Mouse (Mus musculus) layer of hippocampus, postnatal 14 days (tissue): ENCODE measurements at regions not wholly inside any gene's neighbourhood (a gene's known extent, or its start where the extent isn't known, plus 50 kb on each side); places are given as distances from the start of the nearest gene placed in this dataset.

Experiments used
- DNase-seq, 2 experiments: peaks; one replicate each; pipeline ENCODE4 v3.0.0; 2021 to 2022; ENCODE audit warnings: low spot score in 2 of 2, mixed read lengths in 1 of 2

GRCm38 (mm10) chr2:113959025-113959767 is 54.2 kb downstream of the Gjd2 start:
- DNase-seq = no peak

GRCm38 (mm10) chr2:113952480-113952879 is 60.9 kb downstream of the Gjd2 start:
- DNase-seq = no peak

- peak; percentile 22 to 65 for DNase-seq
Measured at GRCm38 (mm10) chr2:113949296-113949990, 64.0 kb downstream of the Gjd2 start.

GRCm38 (mm10) chr2:113931689-113932088 is 81.7 kb downstream of the Gjd2 start:
- no peak for DNase-seq

GRCm38 (mm10) chr2:113930948-113931347 is 82.5 kb downstream of the Gjd2 start:
- DNase-seq = no peak

- DNase-seq = no peak
Measured at GRCm38 (mm10) chr2:113929650-113930049, 81.2 kb upstream of the Arhgap11a start.

- DNase-seq = no peak
Measured at GRCm38 (mm10) chr2:113924138-113924537, 75.7 kb upstream of the Arhgap11a start.

GRCm38 (mm10) chr2:113918913-113919312 is 70.5 kb upstream of the Arhgap11a start:
- no peak for DNase-seq

GRCm38 (mm10) chr2:113914248-113914647 is 65.8 kb upstream of the Arhgap11a start:
- no peak for DNase-seq

- DNase-seq = no peak
Measured at GRCm38 (mm10) chr2:113911188-113911587, 62.7 kb upstream of the Arhgap11a start.

GRCm38 (mm10) chr2:113909502-113909901 is 61.0 kb upstream of the Arhgap11a start:
- no peak for DNase-seq

GRCm38 (mm10) chr2:113908636-113909035 is 60.2 kb upstream of the Arhgap11a start:
- no peak for DNase-seq

GRCm38 (mm10) chr2:113904414-113904813 is 56.0 kb upstream of the Arhgap11a start:
- no peak for DNase-seq

GRCm38 (mm10) chr2:113903865-113904264 is 55.4 kb upstream of the Arhgap11a start:
- no peak for DNase-seq

- DNase-seq = no peak
Measured at GRCm38 (mm10) chr2:113903006-113903545, 54.6 kb upstream of the Arhgap11a start.

- no peak for DNase-seq
Measured at GRCm38 (mm10) chr2:113902406-113902805, 53.9 kb upstream of the Arhgap11a start.

GRCm38 (mm10) chr2:113900496-113900895 is 52.0 kb upstream of the Arhgap11a start:
- no peak for DNase-seq

- DNase-seq = no peak
Measured at GRCm38 (mm10) chr2:113898747-113899146, 50.3 kb upstream of the Arhgap11a start.
